Mouse (Mus musculus) kidney, adult 8-10 months (tissue): ENCODE results near the gene Fndc3b.

Experiments
- DNase-seq, 2 experiments: peaks; one replicate each; pipeline ENCODE4 v3.0.0; 2022

Fndc3b gene

DNA sequence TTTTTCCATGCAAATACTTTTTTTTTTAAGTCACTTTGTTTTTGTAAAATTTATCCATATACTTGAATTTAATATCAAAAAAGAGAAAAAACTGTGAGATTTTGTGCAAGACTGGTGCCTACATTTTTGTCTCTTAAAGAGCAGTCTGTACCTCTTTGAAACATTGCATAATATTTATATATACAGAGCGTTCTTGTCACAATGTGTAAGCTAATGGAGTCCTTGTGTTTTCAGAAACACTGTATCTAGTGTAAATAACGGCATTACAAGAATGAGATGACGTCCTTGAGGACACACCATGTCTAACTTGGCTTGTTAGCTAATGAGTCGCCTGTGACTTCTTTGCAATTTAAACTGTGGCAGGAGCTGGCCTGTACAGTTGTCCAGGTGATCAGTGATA lies 333.2 kb downstream of the Fndc3b start:
- DNase-seq = no peak

DNA sequence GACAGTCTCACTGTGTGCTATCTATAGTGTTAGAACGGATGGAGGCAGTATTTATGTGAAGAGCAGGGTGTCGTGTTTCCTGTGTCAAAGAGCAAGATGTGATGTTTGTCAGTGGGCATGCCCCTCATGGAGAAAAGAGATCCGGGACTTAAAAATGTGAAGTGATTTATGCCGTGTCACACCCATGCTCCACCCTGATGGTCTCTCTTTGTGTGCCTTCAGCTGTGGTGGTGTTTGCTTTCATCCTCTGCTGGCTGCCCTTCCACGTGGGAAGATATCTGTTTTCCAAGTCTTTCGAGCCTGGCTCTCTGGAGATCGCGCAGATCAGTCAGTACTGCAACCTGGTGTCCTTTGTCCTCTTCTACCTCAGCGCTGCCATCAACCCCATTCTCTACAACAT lies 336.7 kb downstream of the Fndc3b start:
- DNase-seq = no peak

DNA sequence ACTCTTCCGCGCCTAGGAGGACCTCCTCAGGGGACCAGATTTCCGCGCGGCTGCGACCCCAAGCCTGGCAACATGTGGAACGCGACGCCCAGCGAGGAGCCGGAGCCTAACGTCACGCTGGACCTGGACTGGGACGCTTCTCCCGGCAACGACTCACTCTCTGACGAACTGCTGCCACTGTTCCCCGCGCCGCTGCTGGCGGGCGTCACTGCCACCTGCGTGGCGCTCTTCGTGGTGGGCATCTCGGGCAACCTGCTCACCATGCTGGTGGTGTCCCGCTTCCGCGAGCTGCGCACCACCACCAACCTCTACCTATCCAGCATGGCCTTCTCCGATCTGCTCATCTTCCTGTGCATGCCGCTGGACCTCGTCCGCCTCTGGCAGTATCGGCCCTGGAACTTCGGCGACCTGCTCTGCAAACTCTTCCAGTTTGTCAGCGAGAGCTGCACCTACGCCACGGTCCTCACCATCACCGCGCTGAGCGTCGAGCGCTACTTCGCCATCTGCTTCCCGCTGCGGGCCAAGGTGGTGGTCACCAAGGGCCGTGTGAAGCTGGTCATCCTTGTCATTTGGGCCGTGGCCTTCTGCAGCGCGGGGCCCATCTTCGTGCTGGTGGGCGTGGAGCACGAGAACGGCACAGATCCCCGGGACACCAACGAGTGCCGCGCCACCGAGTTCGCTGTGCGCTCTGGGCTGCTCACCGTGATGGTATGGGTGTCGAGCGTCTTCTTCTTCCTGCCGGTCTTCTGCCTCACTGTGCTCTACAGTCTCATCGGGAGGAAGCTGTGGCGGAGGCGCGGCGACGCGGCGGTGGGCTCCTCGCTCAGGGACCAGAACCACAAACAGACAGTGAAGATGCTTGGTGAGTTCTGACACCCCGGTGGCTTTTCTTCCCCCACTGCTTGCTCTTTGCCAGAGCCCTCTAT lies 339.1 kb downstream of the Fndc3b start:
- no peak for DNase-seq

DNA sequence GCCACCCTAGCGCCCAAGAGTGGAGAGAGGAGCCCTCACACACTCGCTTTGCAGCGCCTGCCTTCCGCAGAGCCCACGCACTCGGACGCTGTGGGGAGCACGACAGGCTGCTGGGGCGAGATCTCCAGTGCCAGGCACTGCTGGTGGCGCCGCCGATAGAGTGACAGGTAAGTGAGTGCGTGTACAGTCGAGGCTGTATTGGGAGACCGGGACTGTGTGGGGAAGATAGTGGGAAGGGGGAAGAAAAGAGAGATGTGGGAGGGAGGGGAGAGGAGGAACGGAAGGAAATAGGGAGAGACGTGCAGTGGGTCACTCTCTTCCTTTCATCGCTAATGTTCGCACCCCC lies 339.9 kb downstream of the Fndc3b start, which contains the start of gene Ghsr:
Gene Ghsr (plus strand): TSS at position 76 of the 346 bp plus-strand sequence.
- no peak for DNase-seq

DNA sequence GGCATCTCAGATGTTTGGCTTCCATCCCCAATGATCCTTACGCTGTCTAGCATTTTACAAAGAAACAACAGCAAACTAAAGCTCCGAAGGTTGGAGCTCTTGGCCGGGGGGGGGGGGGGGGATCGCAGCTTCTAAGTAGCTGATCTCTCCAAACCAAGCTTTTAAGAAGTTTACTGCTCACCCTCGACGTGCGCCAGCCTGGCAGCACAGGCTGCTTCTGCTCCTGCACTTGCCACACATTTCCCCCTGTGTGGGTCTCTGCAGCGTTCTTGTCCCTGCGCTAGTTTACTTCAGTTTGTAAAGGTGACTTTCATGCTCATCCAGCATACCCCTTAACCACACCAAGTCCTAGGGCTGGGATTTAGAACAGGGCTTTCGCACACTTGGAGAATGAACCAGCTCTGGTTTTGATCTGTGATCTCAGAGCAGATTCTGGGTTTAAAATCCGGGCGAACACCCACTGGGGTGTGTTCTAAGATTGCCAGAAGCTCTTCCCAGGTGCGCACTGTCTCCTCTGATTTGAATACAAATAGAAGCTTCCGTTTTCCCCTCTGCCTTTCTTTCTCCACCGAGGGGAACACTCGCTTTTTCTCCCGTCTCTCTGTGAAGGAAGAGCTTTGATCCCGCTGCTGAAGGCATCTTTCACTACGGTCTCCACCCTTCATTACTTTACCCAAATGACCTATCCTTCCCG lies 340.4 kb downstream of the Fndc3b start:
- DNase-seq = no peak

DNA sequence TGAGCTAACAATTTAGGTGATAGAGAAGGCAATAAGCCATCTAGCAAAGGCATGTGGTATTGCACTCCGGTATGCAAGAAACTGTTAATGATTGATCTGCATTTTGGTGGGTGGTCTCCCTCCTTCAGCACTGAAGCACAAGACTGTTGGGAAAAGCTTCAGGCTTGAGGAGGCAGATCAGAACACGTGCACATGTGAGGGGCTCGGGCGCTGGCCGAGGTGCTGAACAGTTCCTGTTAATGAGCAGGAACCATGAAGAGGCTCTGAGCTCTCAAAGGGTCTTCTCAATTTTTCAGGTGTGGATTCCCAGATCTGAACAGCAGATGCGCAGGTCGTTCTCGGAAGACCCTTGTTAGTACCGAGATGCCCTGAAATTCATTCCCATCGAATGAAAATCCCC lies 341.0 kb downstream of the Fndc3b start:
- peak in 1 of 2 experiments; percentile 29 for DNase-seq
